Mouse (Mus musculus) right cerebral cortex, postnatal 14 days (tissue): ENCODE measurements around the gene Golgb1.
A peak's percentile ranks its signal among the peaks of the same experiment; 100 is the strongest.
"Not testable (repeated sequence)": the region's sequence is repeated elsewhere in the genome, so short reads cannot be mapped to it uniquely, and the experiment has no call there.

Experiments used
- DNase-seq: peaks from one replicate; pipeline ENCODE4 v3.0.0; 2022

The Golgb1 gene

GRCm38 (mm10) chr16:36874583-36875275, at the start of gene Golgb1, which contains the start of gene Eaf2:
Golgb1 (plus strand) TSS chr16:36875140.
Eaf2 (minus strand) TSS chr16:36875003.
- peak; percentile 97 for DNase-seq

- DNase-seq = no peak
Measured at GRCm38 (mm10) chr16:36827611-36828053, 47.3 kb upstream of the Golgb1 start.

- DNase-seq = peak; percentile 81
Measured at GRCm38 (mm10) chr16:36828054-36828786, 46.7 kb upstream of the Golgb1 start, which contains the start of gene Iqcb1. Iqcb1 (plus strand) TSS chr16:36828385.

- no peak for DNase-seq
Measured at GRCm38 (mm10) chr16:36828820-36829219, 46.1 kb upstream of the Golgb1 start.

GRCm38 (mm10) chr16:36846894-36847293, 28.0 kb upstream of the Golgb1 start:
- not testable (repeated sequence) for DNase-seq

GRCm38 (mm10) chr16:36851202-36851601, 23.7 kb upstream of the Golgb1 start:
- no peak for DNase-seq

- no peak for DNase-seq
Measured at GRCm38 (mm10) chr16:36863585-36863984, 11.4 kb upstream of the Golgb1 start.

GRCm38 (mm10) chr16:36869442-36869841, 5.5 kb upstream of the Golgb1 start:
- DNase-seq = no peak

GRCm38 (mm10) chr16:36875276-36875851, 424 bp downstream of the Golgb1 start:
- DNase-seq = peak; percentile 48

GRCm38 (mm10) chr16:36877316-36877715, 2.4 kb downstream of the Golgb1 start:
- no peak for DNase-seq

- DNase-seq = no peak
Measured at GRCm38 (mm10) chr16:36882737-36883343, 7.9 kb downstream of the Golgb1 start.

GRCm38 (mm10) chr16:36884881-36885280, 9.9 kb downstream of the Golgb1 start:
- peak; percentile 28 for DNase-seq

- no peak for DNase-seq
Measured at GRCm38 (mm10) chr16:36885912-36886311, 11.0 kb downstream of the Golgb1 start.

- no peak for DNase-seq
Measured at GRCm38 (mm10) chr16:36887546-36887945, 12.6 kb downstream of the Golgb1 start.

GRCm38 (mm10) chr16:36890559-36890958, 15.6 kb downstream of the Golgb1 start:
- DNase-seq = no peak

GRCm38 (mm10) chr16:36891415-36891814, 16.5 kb downstream of the Golgb1 start:
- DNase-seq = no peak

- DNase-seq = no peak
Measured at GRCm38 (mm10) chr16:36893317-36893716, 18.4 kb downstream of the Golgb1 start.

- no peak for DNase-seq
Measured at GRCm38 (mm10) chr16:36896712-36897111, 21.8 kb downstream of the Golgb1 start.

- DNase-seq = no peak
Measured at GRCm38 (mm10) chr16:36903156-36903555, 28.2 kb downstream of the Golgb1 start.

- DNase-seq = no peak
Measured at GRCm38 (mm10) chr16:36911909-36912308, 37.0 kb downstream of the Golgb1 start.

- no peak for DNase-seq
Measured at GRCm38 (mm10) chr16:36912311-36912710, 37.4 kb downstream of the Golgb1 start.

- DNase-seq = no peak
Measured at GRCm38 (mm10) chr16:36914195-36914594, 39.3 kb downstream of the Golgb1 start.

- DNase-seq = no peak
Measured at GRCm38 (mm10) chr16:36918505-36918904, 43.6 kb downstream of the Golgb1 start.
